Mouse (Mus musculus): ENCODE measurements around the gene Gm26620. TPM values are rescaled to one million over a fixed set of nuclear protein-coding genes. Genes with fewer than 3 reads are reported as not detected.

The Gm26620 gene
- polyA plus RNA-seq, 1 experiment from 2014 or later: 0.76 TPM

GRCm38 (mm10) chr1:170898413-170899075 lies 13.7 kb downstream of the Gm26620 start:
- Histone ChIP-seq H3K4me1 (peaks cover 3% of the 10 kb centered on the region), H3K9me3 (no peaks in the 10 kb centered on the region), H3K9ac (no peak overlapping the region), H3K36me3 (no peaks in the 10 kb centered on the region), H3K4me2 (no peak overlapping the region), H3K4me3 (no peak overlapping the region), H3K27ac (no peak overlapping the region), H3K27me3 (peaks cover 13% of the 10 kb centered on the region)
- ATAC-seq (ENCODE audit: insufficient number of reproducible peaks, low FRiP score, low TSS enrichment, low read depth): no peak
- 77% methylated on average over 16 of the region's 16 CpGs for whole genome bisulfite sequencing

DNA sequence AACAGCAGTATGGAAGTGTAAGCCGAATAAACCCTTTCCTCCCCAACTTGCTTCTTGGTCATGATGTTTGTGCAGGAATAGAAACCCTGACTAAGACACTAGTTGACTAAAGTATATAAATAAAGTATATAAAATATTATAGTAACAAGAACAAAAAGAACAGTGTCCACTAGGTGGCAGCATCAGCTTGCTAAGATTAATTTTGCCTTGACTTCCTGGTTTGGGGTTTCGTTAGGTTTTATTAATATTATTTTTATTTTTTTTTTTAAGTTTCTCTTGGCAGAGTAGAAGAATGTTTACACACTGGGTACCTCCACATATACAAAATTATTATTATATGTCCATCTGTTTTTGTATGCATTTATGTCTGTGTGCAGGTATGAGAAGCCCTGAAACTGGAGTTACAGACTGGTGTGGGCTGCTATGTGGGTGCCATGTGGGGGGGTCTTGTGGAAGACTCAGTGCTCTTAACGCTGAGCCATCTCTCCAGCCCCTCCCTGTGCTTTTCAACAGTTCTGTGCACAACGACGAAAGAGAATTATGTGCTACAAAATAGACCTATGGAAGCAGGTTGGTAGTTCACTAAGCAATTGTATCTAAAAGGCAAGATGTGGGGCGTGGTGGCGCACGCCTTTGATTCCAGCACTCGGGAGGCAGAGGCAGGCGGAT lies 16.1 kb downstream of the Gm26620 start:
- no peaks in the 10 kb centered on the region for H3K36me3 ChIP-seq
- no peaks in the 10 kb centered on the region for H3K9me3 ChIP-seq
- H3K4me1 ChIP-seq: peaks cover 3% of the 10 kb centered on the region
- H3K27ac ChIP-seq: no peak overlapping the region
- peak overlapping the region; percentile 20; the same call in 1 of the 2 replicates for H3K4me2 ChIP-seq
- no peak overlapping the region for H3K4me3 ChIP-seq
- WGBS: 35% methylated on average over 10 of the region's 10 CpGs
- no peak overlapping the region for H3K9ac ChIP-seq
- H3K27me3 ChIP-seq: peaks cover 21% of the 10 kb centered on the region
- no peak for ATAC-seq (ENCODE audit: insufficient number of reproducible peaks, low FRiP score, low TSS enrichment, low read depth)

DNA sequence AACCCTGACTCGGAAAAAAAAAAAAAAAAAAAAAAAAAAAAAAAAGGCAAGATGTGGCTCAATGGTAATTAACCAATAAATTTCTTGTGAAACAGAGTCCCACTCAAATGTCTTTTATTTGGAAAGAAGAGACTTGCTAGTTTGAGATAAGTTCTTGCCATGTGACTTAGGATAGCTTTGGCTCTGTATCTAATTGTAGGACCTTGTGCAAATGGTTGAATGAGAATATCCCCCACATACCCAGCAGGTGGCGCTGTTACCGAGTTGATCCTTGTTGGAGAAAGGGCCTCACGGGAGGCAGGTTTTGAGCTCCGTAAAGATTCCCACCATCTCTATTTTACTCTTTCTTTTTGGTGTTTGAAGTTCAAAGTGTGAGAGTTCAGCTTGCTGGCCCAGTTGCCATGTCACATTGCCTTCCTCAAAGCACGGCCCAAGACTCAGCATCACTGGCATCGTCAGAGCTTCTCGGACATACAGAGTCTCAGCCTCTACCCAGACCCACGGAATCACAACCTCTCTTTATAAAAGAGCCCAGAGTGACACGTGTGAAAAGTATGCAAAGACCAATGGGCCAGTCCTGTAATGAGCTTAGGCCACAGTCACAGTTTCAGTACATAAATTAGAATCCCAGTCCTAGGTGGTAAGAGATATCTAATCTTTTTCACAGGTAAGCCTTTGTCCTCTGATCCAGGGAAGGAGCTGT lies 16.8 kb downstream of the Gm26620 start:
- Histone ChIP-seq H3K27me3 (peaks cover 28% of the 10 kb centered on the region), H3K4me3 (no peak overlapping the region), H3K4me2 (no peak overlapping the region; the same call in 1 of the 2 replicates), H3K36me3 (no peaks in the 10 kb centered on the region), H3K4me1 (peaks cover 3% of the 10 kb centered on the region), H3K9me3 (no peaks in the 10 kb centered on the region), H3K27ac (no peak overlapping the region), H3K9ac (no peak overlapping the region)
- 32% methylated on average over 10 of the region's 10 CpGs for WGBS
- no peak for ATAC-seq (ENCODE audit: insufficient number of reproducible peaks, low FRiP score, low TSS enrichment, low read depth)

- peaks cover 45% of the 10 kb centered on the region for H3K27me3 ChIP-seq
- no peak overlapping the region for H3K27ac ChIP-seq
Observed at GRCm38 (mm10) chr1:170903485-170903884, 18.6 kb downstream of the Gm26620 start.

GRCm38 (mm10) chr1:170907111-170907455 lies 22.2 kb downstream of the Gm26620 start:
- Histone ChIP-seq H3K9ac (no peak overlapping the region), H3K4me1 (peaks cover 16% of the 10 kb centered on the region), H3K27ac (no peak overlapping the region), H3K4me3 (peak overlapping the region; percentile 42), H3K9me3 (no peaks in the 10 kb centered on the region), H3K4me2 (peak overlapping the region; percentile 78), H3K36me3 (no peaks in the 10 kb centered on the region), H3K27me3 (peaks cover 51% of the 10 kb centered on the region)
- WGBS: 20% methylated on average over 11 of the region's 11 CpGs
- ATAC-seq (ENCODE audit: insufficient number of reproducible peaks, low FRiP score, low TSS enrichment, low read depth): no peak

More at GRCm38 (mm10) chr1:170903485-170903884, 18.6 kb downstream of the Gm26620 start:
- Histone ChIP-seq H3K4me1 (peaks cover 17% of the 10 kb centered on the region), H3K9ac (no peak overlapping the region), H3K36me3 (no peaks in the 10 kb centered on the region), H3K4me3 (no peak overlapping the region), H3K4me2 (no peak overlapping the region), H3K9me3 (no peaks in the 10 kb centered on the region)
- no peak for ATAC-seq (ENCODE audit: insufficient number of reproducible peaks, low FRiP score, low TSS enrichment, low read depth)
- 69% methylated on average over 5 of the region's 5 CpGs for WGBS

- Histone ChIP-seq H3K9me3 (no peaks in the 10 kb centered on the region), H3K4me3 (peak overlapping the region; percentile 42), H3K36me3 (no peaks in the 10 kb centered on the region), H3K9ac (no peak overlapping the region), H3K4me1 (peaks cover 16% of the 10 kb centered on the region), H3K4me2 (peak overlapping the region; percentile 78), H3K27me3 (peaks cover 51% of the 10 kb centered on the region), H3K27ac (no peak overlapping the region)
- ATAC-seq (ENCODE audit: insufficient number of reproducible peaks, low FRiP score, low TSS enrichment, low read depth): peak; percentile 51
- WGBS: under 1% methylated on average over 71 of the region's 71 CpGs
Observed at GRCm38 (mm10) chr1:170907456-170908191, 22.8 kb downstream of the Gm26620 start.

DNA sequence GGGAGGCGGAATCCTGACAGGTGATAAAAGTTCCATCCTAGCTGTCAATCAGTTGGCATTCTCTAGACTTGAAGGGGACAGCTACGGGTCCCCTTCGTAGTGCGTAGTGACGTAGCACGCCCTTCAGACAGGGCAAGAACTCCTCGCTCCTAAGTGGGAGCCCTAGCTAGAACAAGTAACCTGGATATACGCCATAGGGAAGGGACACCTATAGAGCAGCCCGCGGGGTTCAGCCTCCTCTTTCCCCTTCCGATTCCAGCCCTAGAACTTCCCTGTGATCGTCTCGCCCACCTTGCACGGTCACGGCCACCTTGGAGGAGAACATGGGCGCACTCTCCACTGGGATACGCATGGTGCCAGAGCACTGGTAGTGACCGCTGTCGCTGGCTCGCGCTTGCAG lies 23.5 kb downstream of the Gm26620 start:
- no peaks in the 10 kb centered on the region for H3K36me3 ChIP-seq
- 3% methylated on average over 21 of the region's 21 CpGs for WGBS
- H3K9me3 ChIP-seq: no peaks in the 10 kb centered on the region
- H3K4me3 ChIP-seq: peak overlapping the region; percentile 42
- peaks cover 47% of the 10 kb centered on the region for H3K27me3 ChIP-seq
- H3K27ac ChIP-seq: no peak overlapping the region
- H3K9ac ChIP-seq: no peak overlapping the region
- peaks cover 16% of the 10 kb centered on the region for H3K4me1 ChIP-seq
- ATAC-seq (ENCODE audit: insufficient number of reproducible peaks, low FRiP score, low TSS enrichment, low read depth): no peak
- peak overlapping the region; percentile 78 for H3K4me2 ChIP-seq

GRCm38 (mm10) chr1:170911907-170912660 lies 27.2 kb downstream of the Gm26620 start:
- no peak overlapping the region for H3K27ac ChIP-seq
- peaks cover 29% of the 10 kb centered on the region for H3K27me3 ChIP-seq
- no peak overlapping the region for H3K4me3 ChIP-seq
- H3K9ac ChIP-seq: no peak overlapping the region
- H3K9me3 ChIP-seq: no peaks in the 10 kb centered on the region
- peaks cover 18% of the 10 kb centered on the region for H3K4me1 ChIP-seq
- H3K4me2 ChIP-seq: no peak overlapping the region
- no peaks in the 10 kb centered on the region for H3K36me3 ChIP-seq
- WGBS: 77% methylated on average over 11 of the region's 11 CpGs
- ATAC-seq (ENCODE audit: insufficient number of reproducible peaks, low FRiP score, low TSS enrichment, low read depth): no peak

DNA sequence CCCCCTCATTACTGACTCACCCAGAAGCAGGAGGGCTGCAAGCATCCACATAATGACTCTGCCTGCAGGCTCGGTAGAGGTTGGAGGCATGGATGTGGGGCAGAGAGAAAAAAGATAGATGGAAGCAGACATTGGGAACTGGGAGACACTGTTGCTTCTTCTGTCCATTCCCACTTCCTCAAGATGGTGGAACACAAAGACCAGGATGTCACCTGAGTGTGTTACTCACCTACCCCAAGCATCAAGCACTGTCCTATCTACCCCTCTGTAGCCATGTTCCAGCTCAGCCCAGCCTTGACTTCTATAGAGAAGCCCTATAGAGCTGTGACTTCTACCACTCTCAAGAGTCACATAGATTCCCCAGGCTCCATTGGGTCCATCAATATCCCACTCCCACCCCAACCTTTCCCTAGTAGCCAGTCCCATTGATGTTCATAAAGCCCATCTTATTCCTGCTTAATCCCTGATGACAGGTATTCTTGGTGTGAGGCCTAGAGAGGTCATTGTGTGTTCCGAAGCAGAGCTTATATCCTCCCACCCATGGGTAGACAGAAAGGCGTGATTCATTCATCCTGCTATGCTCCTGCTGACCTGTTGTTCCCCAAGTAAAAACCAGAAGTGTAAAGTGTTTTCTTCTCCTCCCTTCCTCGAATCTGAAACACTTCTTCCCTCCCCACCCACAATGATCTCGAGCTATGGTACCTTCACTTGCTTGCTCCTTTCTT lies 28.2 kb downstream of the Gm26620 start, which contains the start of gene Fcrlb:
Fcrlb (minus strand) TSS at position 51 of the 725 bp plus-strand sequence.
- Histone ChIP-seq H3K27ac (no peak within 1 kb of the TSS), H3K4me3 (no peak within 1 kb of the TSS), H3K4me2 (no peak within 1 kb of the TSS), H3K36me3 (no peaks in the 10 kb centered on the region), H3K9ac (no peak within 1 kb of the TSS), H3K4me1 (peaks cover 9% of the 10 kb centered on the region), H3K9me3 (no peaks in the 10 kb centered on the region), H3K27me3 (peaks cover 19% of the 10 kb centered on the region)
- no peak for ATAC-seq (ENCODE audit: insufficient number of reproducible peaks, low FRiP score, low TSS enrichment, low read depth)
- 71% methylated on average over 5 of the region's 5 CpGs for WGBS

DNA sequence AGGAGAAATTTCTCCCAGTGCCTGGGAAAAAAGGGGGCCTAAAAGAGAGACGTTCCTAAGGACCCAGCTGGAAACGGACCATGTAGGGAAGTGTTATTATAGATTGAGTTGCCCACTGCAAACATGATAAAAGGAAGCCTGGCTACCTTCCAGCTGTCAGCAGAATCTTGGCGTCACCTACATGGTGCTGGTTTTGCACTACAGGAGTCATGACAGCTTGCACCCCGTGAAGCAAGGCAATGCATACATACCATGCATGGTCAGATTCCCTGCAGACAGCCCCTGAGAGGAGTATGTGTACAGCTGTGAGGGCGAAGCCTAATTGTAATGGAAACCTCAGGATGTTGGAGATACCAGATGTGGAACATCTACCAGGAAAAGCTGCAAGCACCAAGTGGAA lies 30.8 kb downstream of the Gm26620 start:
- Histone ChIP-seq H3K4me3 (no peak overlapping the region), H3K9me3 (no peaks in the 10 kb centered on the region), H3K4me1 (0 out of 2 replicates have a peak, but pooled peaks cover 2% of the 10 kb centered on the region), H3K4me2 (no peak overlapping the region), H3K27ac (no peak overlapping the region), H3K27me3 (no peaks in the 10 kb centered on the region), H3K9ac (no peak overlapping the region), H3K36me3 (no peaks in the 10 kb centered on the region)
- ATAC-seq (ENCODE audit: insufficient number of reproducible peaks, low FRiP score, low TSS enrichment, low read depth): no peak
- WGBS: 67% methylated on average over 5 of the region's 5 CpGs

Data from limb, embryonic 15.5 days (tissue).